Mouse (Mus musculus): ENCODE results near the gene Lce3a.

Lce3a gene

GRCm38 (mm10) chr3:92926130-92926529 is at the start of gene Lce3a:
TSS of gene Lce3a (minus strand) at chr3:92926230.
- no peak for DNase-seq (ENCODE audit: inconsistent age in 2 of 2, low spot score in 1 of 2)

- no peak for DNase-seq (ENCODE audit: inconsistent age in 2 of 2, low spot score in 1 of 2)
Observed at GRCm38 (mm10) chr3:92966761-92967160, 40.7 kb upstream of the Lce3a start, which contains the start of gene Lce3e. TSS of gene Lce3e (plus strand) at chr3:92967061.

GRCm38 (mm10) chr3:92957090-92957489 is 31.1 kb upstream of the Lce3a start, which contains the start of gene Lce3d:
TSS of gene Lce3d (plus strand) at chr3:92957390.
- no peak for DNase-seq (ENCODE audit: inconsistent age in 2 of 2, low spot score in 1 of 2)

GRCm38 (mm10) chr3:92944186-92944585 is 18.2 kb upstream of the Lce3a start, which contains the start of gene Lce3c:
TSS of gene Lce3c (plus strand) at chr3:92944486.
- no peak for DNase-seq (ENCODE audit: inconsistent age in 2 of 2, low spot score in 1 of 2)

GRCm38 (mm10) chr3:92932679-92933078 is 6.6 kb upstream of the Lce3a start, which contains the start of gene Lce3b:
TSS of gene Lce3b (plus strand) at chr3:92932979.
- DNase-seq (ENCODE audit: inconsistent age in 2 of 2, low spot score in 1 of 2), result no peak

GRCm38 (mm10) chr3:92920364-92920763 is 5.7 kb downstream of the Lce3a start:
- peak; percentile 6 to 60 for DNase-seq (ENCODE audit: inconsistent age in 2 of 2, low spot score in 1 of 2)

- DNase-seq (ENCODE audit: inconsistent age in 2 of 2, low spot score in 1 of 2), result peak in 1 of 2 experiments; percentile 41
Observed at GRCm38 (mm10) chr3:92907571-92907970, 18.5 kb downstream of the Lce3a start.

- no peak for DNase-seq (ENCODE audit: inconsistent age in 2 of 2, low spot score in 1 of 2)
Observed at GRCm38 (mm10) chr3:92905182-92905581, 20.8 kb downstream of the Lce3a start.

- no peak for DNase-seq (ENCODE audit: inconsistent age in 2 of 2, low spot score in 1 of 2)
Observed at GRCm38 (mm10) chr3:92903640-92904039, 22.4 kb downstream of the Lce3a start.

- peak; percentile 15 to 64 for DNase-seq (ENCODE audit: inconsistent age in 2 of 2, low spot score in 1 of 2)
Observed at GRCm38 (mm10) chr3:92902992-92903391, 23.0 kb downstream of the Lce3a start.

- no peak for DNase-seq (ENCODE audit: inconsistent age in 2 of 2, low spot score in 1 of 2)
Observed at GRCm38 (mm10) chr3:92894489-92894888, 31.5 kb downstream of the Lce3a start.

GRCm38 (mm10) chr3:92894063-92894462 is 32.0 kb downstream of the Lce3a start:
- no peak for DNase-seq (ENCODE audit: inconsistent age in 2 of 2, low spot score in 1 of 2)

Data from adrenal gland, adult (tissue).